ENCODE assay signal across 9 mouse cellular contexts in genomic region chr11:57617526-57618264, GRCm38 (mm10). TPM values are rescaled to one million over a fixed set of nuclear protein-coding genes. Genes with fewer than 3 reads are reported as not detected.
DNase-seq lines count a peak whose midpoint lies in the region; ATAC-seq lines count a peak whose summit lies in the region.
"Had no signal": no experiment of that assay in that cellular context is flagged by ENCODE, and none has a peak within 500 bp of the region (broad histone marks: within the 10 kb centered on the region; RNA-seq: fewer than 3 reads in every experiment).

No protein-coding gene starts in this region.

- H3K27ac ChIP-seq in liver, embryonic 12.5 days, result no peak overlapping the region
- no peak overlapping the region for H3K27ac ChIP-seq in embryonic facial prominence, embryonic 11.5 days (replicated peaks; ENCODE audit: low read depth, low read length)
- no peak overlapping the region for H3K27ac ChIP-seq in midbrain, embryonic 14.5 days (replicated peaks; ENCODE audit: low read depth, low read length)
- H3K27ac ChIP-seq: midbrain, embryonic 12.5 days had no signal

- no peaks in the 10 kb centered on the region for H3K36me3 ChIP-seq in liver, embryonic 12.5 days
- no peaks in the 10 kb centered on the region for H3K36me3 ChIP-seq in embryonic facial prominence, embryonic 11.5 days (replicated peaks; ENCODE audit: control insufficient read depth, insufficient read depth, low read depth, low read length)
- no peaks in the 10 kb centered on the region for H3K36me3 ChIP-seq in midbrain, embryonic 14.5 days (ENCODE audit: control insufficient read depth, insufficient read depth, low read length)
- H3K36me3 ChIP-seq: midbrain, embryonic 12.5 days had no signal

- intact Hi-C loops in heart, postnatal 36 days (cut with DNase I), result loop anchor here (1.0 to 10.0 kb wide), 4 partner anchors 69 to 317 kb away; no protein-coding TSS in a partner anchor
- intact Hi-C loops in left cerebral cortex, postnatal 25 days (cut with DNase I), result loop anchor here (1.0 kb wide), 1 partner anchor 161 kb away; no protein-coding TSS in a partner anchor

- ATAC-seq in liver, embryonic 12.5 days, result no peak
- ATAC-seq in embryonic facial prominence, embryonic 11.5 days (replicated peaks; ENCODE audit: insufficient number of reproducible peaks, low FRiP score, low TSS enrichment, low read depth), result peak; percentile 72
- no peak for ATAC-seq in midbrain, embryonic 14.5 days (ENCODE audit: low FRiP score, low TSS enrichment)

- peaks cover 43% of the 10 kb centered on the region for H3K27me3 ChIP-seq in liver, embryonic 12.5 days (replicated peaks)
- H3K27me3 ChIP-seq in embryonic facial prominence, embryonic 11.5 days (ENCODE audit: control insufficient read depth, insufficient read depth, low read length), result no peaks in the 10 kb centered on the region
- H3K27me3 ChIP-seq in midbrain, embryonic 14.5 days (ENCODE audit: control insufficient read depth, insufficient read depth, low read length), result no peaks in the 10 kb centered on the region

- H3K9ac ChIP-seq in liver, embryonic 12.5 days, result no peak overlapping the region
- H3K9ac ChIP-seq in embryonic facial prominence, embryonic 11.5 days (replicated peaks; ENCODE audit: low read length), result no peak overlapping the region
- no peak overlapping the region for H3K9ac ChIP-seq in midbrain, embryonic 14.5 days (replicated peaks; ENCODE audit: low read length)
- H3K9ac ChIP-seq: midbrain, embryonic 12.5 days had no signal

- H3K9me3 ChIP-seq in liver, embryonic 12.5 days (replicated peaks), result no peaks in the 10 kb centered on the region
- no peaks in the 10 kb centered on the region for H3K9me3 ChIP-seq in embryonic facial prominence, embryonic 11.5 days (replicated peaks; ENCODE audit: control insufficient read depth, low read length)
- 0 out of 2 replicates have a peak, but pooled peaks cover 3% of the 10 kb centered on the region for H3K9me3 ChIP-seq in midbrain, embryonic 14.5 days (ENCODE audit: control insufficient read depth, low read length)

- H3K4me1 ChIP-seq in liver, embryonic 12.5 days, result peaks cover 4% of the 10 kb centered on the region; the same call in 1 of the 2 replicates
- no peaks in the 10 kb centered on the region for H3K4me1 ChIP-seq in embryonic facial prominence, embryonic 11.5 days (ENCODE audit: control insufficient read depth, insufficient read depth, low read length)
- H3K4me1 ChIP-seq in midbrain, embryonic 14.5 days (ENCODE audit: control insufficient read depth, insufficient read depth, low read length), result 0 out of 2 replicates have a peak, but pooled peaks cover 3% of the 10 kb centered on the region

- 31% methylated on average over 15 of the region's 15 CpGs for WGBS in liver, embryonic 12.5 days (ENCODE audit: insufficient replicate concordance)
- 35% methylated on average over 15 of the region's 15 CpGs for whole genome bisulfite sequencing in embryonic facial prominence, embryonic 11.5 days
- WGBS in midbrain, embryonic 14.5 days, result 28% methylated on average over 15 of the region's 15 CpGs

- H3K4me3 ChIP-seq in liver, embryonic 12.5 days, result no peak overlapping the region
- H3K4me3 ChIP-seq in embryonic facial prominence, embryonic 11.5 days (ENCODE audit: low read depth, low read length), result no peak overlapping the region
- no peak overlapping the region for H3K4me3 ChIP-seq in midbrain, embryonic 14.5 days (replicated peaks; ENCODE audit: low read depth, low read length)
- H3K4me3 ChIP-seq: midbrain, embryonic 12.5 days had no signal

- no peak overlapping the region for H3K4me2 ChIP-seq in liver, embryonic 12.5 days
- H3K4me2 ChIP-seq in embryonic facial prominence, embryonic 11.5 days (ENCODE audit: low read depth, low read length), result no peak overlapping the region
- no peak overlapping the region for H3K4me2 ChIP-seq in midbrain, embryonic 14.5 days (ENCODE audit: low read length)
- H3K4me2 ChIP-seq: midbrain, embryonic 12.5 days had no signal

- peak; percentile 70 for DNase-seq in liver
- peak; percentile 52 to 53 for DNase-seq in adrenal gland, adult 18-20 months (ENCODE audit: low spot score in 2 of 2)
- DNase-seq in embryonic facial prominence, embryonic 11.5 days (ENCODE audit: low spot score), result peak; percentile 69
- peak; percentile 61 to 63 for DNase-seq in heart, postnatal 36 days
- peak; percentile 49 to 51 for DNase-seq in left cerebral cortex, postnatal 25 days (ENCODE audit: low spot score in 2 of 2)
- DNase-seq in midbrain, embryonic 14.5 days, result peak; percentile 77
- DNase-seq in thymus, postnatal 10 days (ENCODE audit: low spot score in 2 of 2), result peak; percentile 11 to 54

RNA-seq across cellular contexts. Expression of gene Galnt10, which starts 27.5 kb away (rescaled TPM):
- 34.2 and 36.3 TPM in 2 replicates for polyA plus RNA-seq in liver, embryonic 12.5 days (2016; fragmentation: Nextera tagmentation; extraction: Ambion mirVana)
- 10 to 100 TPM; 32.0 to 57.3 TPM for total RNA-seq in adrenal gland, adult 18-20 months (2021)
- 12.0 and 12.4 TPM in 2 replicates for polyA plus RNA-seq in embryonic facial prominence, embryonic 11.5 days (2014; fragmentation: Nextera tagmentation; extraction: Ambion mirVana)
- total RNA-seq in heart, postnatal 36 days (2021), result 1 to 10 TPM; 6.7 to 9.2 TPM
- 1 to 10 TPM; 6.8 to 7.1 TPM for total RNA-seq in left cerebral cortex, postnatal 25 days (2021)
- polyA plus RNA-seq in midbrain, embryonic 14.5 days (2014; fragmentation: Nextera tagmentation; extraction: Ambion mirVana), result 10.1 and 11.6 TPM in 2 replicates
